Mouse (Mus musculus) lung, postnatal 0 days (tissue): ENCODE data around the gene Pbxip1.

ENCODE experiments used
- CTCF ChIP-seq: IDR thresholded peaks from 2 replicates; pipeline ENCODE4 v1.5.1; 2016; ENCODE audit warnings: antibody characterized with exemption, mild to moderate bottlenecking
- EP300 ChIP-seq: IDR thresholded peaks from 2 replicates; pipeline ENCODE4 v1.6.1; 2016; ENCODE audit warnings: antibody characterized with exemption, mild to moderate bottlenecking, control low read depth

GRCm38 (mm10) chr3:89417131-89417530 lies 19.4 kb upstream of the Pbxip1 start:
- no peak for TF ChIP-seq CTCF
- TF ChIP-seq EP300 = no peak
